Mouse (Mus musculus) thymus, adult 2 months (tissue): Measurements from ENCODE around the gene Lat2.

ENCODE experiments used
- CTCF ChIP-seq: fragments of 200-500 bp; IDR thresholded peaks from 2 replicates; pipeline ENCODE4 v1.5.1; 2012; ENCODE audit warnings: mild to moderate bottlenecking, control low read depth, low read length, moderate library complexity, borderline replicate concordance; ENCODE audit not compliant: control insufficient read depth, poor library complexity, insufficient read depth; ENCODE audit errors: extremely low read depth
- POLR2A ChIP-seq: fragments of 200-500 bp; IDR thresholded peaks from 2 replicates; pipeline ENCODE4 v1.6.1; 2012; ENCODE audit warnings: mild to moderate bottlenecking, low read length, control low read depth, moderate library complexity; ENCODE audit not compliant: control insufficient read depth, poor library complexity, insufficient read depth; ENCODE audit errors: extremely low read depth

- TF ChIP-seq CTCF (no peak), POLR2A (no peak)
Observed at GRCm38 (mm10) chr5:134560071-134560449, 54.8 kb downstream of the Lat2 start, which contains the start of gene Syna.
